Mouse (Mus musculus): Measurements from ENCODE around the gene Rab42.

GRCm38 (mm10) chr4:132350854-132351253, 47.7 kb upstream of the Rab42 start:
- TF ChIP-seq CTCF (conservative IDR thresholded peaks at IDR 0.05; ENCODE audit: low read length) (no peak), POU5F1 (IDR thresholded peaks at IDR 0.05; ENCODE audit: borderline replicate concordance, low read length) (no peak), NANOG (IDR thresholded peaks at IDR 0.05; ENCODE audit: borderline replicate concordance, low read length) (no peak; the same call in 1 of the 2 replicates)
